Mouse (Mus musculus): ENCODE results near the gene Vps72. TPM values are rescaled to one million over a fixed set of nuclear protein-coding genes. Genes with fewer than 3 reads are reported as not detected.
A peak's percentile ranks its signal among the peaks of the same experiment; 100 is the strongest.

The Vps72 gene
- polyA plus RNA-seq, 1 experiment from 2014 or later, result 39.2 TPM

GRCm38 (mm10) chr3:95153874-95154273, 43.1 kb downstream of the Vps72 start:
- Histone ChIP-seq H3K36me3 (no peaks in the 10 kb centered on the region), H3K9ac (no peak overlapping the region), H3K4me2 (no peak overlapping the region), H3K4me3 (replicated peaks) (no peak overlapping the region), H3K27ac (no peak overlapping the region), H3K9me3 (replicated peaks) (no peaks in the 10 kb centered on the region), H3K4me1 (replicated peaks) (no peaks in the 10 kb centered on the region), H3K27me3 (peaks cover 2% of the 10 kb centered on the region)
- DNase-seq (peak; percentile 51), ATAC-seq (ENCODE audit: low read depth) (0 out of 2 replicates have a peak, but pooled peaks have one; percentile 36)
- 31% methylated on average over 4 of the region's 4 CpGs for WGBS (ENCODE audit: insufficient replicate concordance)

GRCm38 (mm10) chr3:95159511-95159986, 48.7 kb downstream of the Vps72 start:
- no peak for DNase-seq
- H3K27me3 ChIP-seq, result peaks cover 52% of the 10 kb centered on the region
- no peak overlapping the region for H3K27ac ChIP-seq

GRCm38 (mm10) chr3:95159987-95160963, 49.5 kb downstream of the Vps72 start, which contains the start of gene Sema6c:
Gene Sema6c (plus strand): TSS chr3:95160457.
- H3K36me3 ChIP-seq, result no peaks in the 10 kb centered on the region
- ATAC-seq (ENCODE audit: low read depth), result peak; percentile 98
- DNase-seq, result peak; percentile 83
- peaks cover 32% of the 10 kb centered on the region for H3K4me1 ChIP-seq (replicated peaks)
- peak within 1 kb of the TSS; percentile 67 for H3K9ac ChIP-seq
- peak within 1 kb of the TSS; percentile 95 for H3K4me2 ChIP-seq
- no peak within 1 kb of the TSS for H3K27ac ChIP-seq
- H3K9me3 ChIP-seq (replicated peaks), result no peaks in the 10 kb centered on the region
- H3K27me3 ChIP-seq, result peaks cover 54% of the 10 kb centered on the region
- H3K4me3 ChIP-seq (replicated peaks), result peak within 1 kb of the TSS; percentile 68
- WGBS (ENCODE audit: insufficient replicate concordance), result under 1% methylated on average over 66 of the region's 66 CpGs

More at GRCm38 (mm10) chr3:95159511-95159986, 48.7 kb downstream of the Vps72 start:
- H3K4me3 ChIP-seq (replicated peaks), result peak overlapping the region; percentile 68
- no peak for ATAC-seq (ENCODE audit: low read depth)
- no peaks in the 10 kb centered on the region for H3K36me3 ChIP-seq
- H3K9me3 ChIP-seq (replicated peaks), result no peaks in the 10 kb centered on the region
- H3K9ac ChIP-seq, result peak overlapping the region; percentile 63
- peak overlapping the region; percentile 95 for H3K4me2 ChIP-seq
- 9% methylated on average over 8 of the region's 8 CpGs for WGBS (ENCODE audit: insufficient replicate concordance)
- H3K4me1 ChIP-seq (replicated peaks), result peaks cover 28% of the 10 kb centered on the region

- H3K4me2 ChIP-seq, result peak overlapping the region; percentile 95
- no peaks in the 10 kb centered on the region for H3K36me3 ChIP-seq
- peak overlapping the region; percentile 68 for H3K4me3 ChIP-seq (replicated peaks)
- DNase-seq (no peak), ATAC-seq (ENCODE audit: low read depth) (no peak)
- peaks cover 32% of the 10 kb centered on the region for H3K4me1 ChIP-seq (replicated peaks)
- peaks cover 54% of the 10 kb centered on the region for H3K27me3 ChIP-seq
- H3K27ac ChIP-seq, result no peak overlapping the region
- no peaks in the 10 kb centered on the region for H3K9me3 ChIP-seq (replicated peaks)
- 4% methylated on average over 30 of the region's 30 CpGs for WGBS (ENCODE audit: insufficient replicate concordance)
- H3K9ac ChIP-seq, result peak overlapping the region; percentile 67
These were observed 50.3 kb downstream of the Vps72 start for GRCm38 (mm10) chr3:95161041-95161551.

- peaks cover 56% of the 10 kb centered on the region for H3K27me3 ChIP-seq
- H3K4me1 ChIP-seq (replicated peaks), result peaks cover 32% of the 10 kb centered on the region
- H3K4me3 ChIP-seq (replicated peaks), result peak overlapping the region; percentile 68
- H3K27ac ChIP-seq, result no peak overlapping the region
- H3K9me3 ChIP-seq (replicated peaks), result no peaks in the 10 kb centered on the region
- DNase-seq, result no peak
- H3K36me3 ChIP-seq, result no peaks in the 10 kb centered on the region
- H3K4me2 ChIP-seq, result peak overlapping the region; percentile 95
- ATAC-seq (ENCODE audit: low read depth), result no peak
- H3K9ac ChIP-seq, result peak overlapping the region; percentile 6; the same call in 1 of the 2 replicates
- WGBS (ENCODE audit: insufficient replicate concordance), result 13% methylated on average over 9 of the region's 9 CpGs
These were observed 51.0 kb downstream of the Vps72 start for GRCm38 (mm10) chr3:95161618-95162344.

DNA sequence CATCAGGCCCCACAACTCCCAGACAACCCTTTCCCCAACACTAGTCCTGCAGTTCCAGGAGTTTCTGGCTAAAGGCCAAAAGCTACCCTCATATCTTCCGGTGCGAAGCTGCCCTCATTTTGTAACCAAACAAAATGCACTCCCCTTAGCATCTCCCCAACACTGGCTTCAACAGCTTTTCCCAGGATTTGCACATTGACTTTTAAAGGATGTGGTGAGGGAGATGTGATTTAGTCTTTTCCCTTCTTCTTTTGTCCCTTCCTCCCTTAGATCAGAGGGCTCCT, 51.5 kb downstream of the Vps72 start:
- peaks cover 32% of the 10 kb centered on the region for H3K4me1 ChIP-seq (replicated peaks)
- ATAC-seq (ENCODE audit: low read depth) (no peak), DNase-seq (no peak)
- H3K4me2 ChIP-seq, result no peak overlapping the region
- WGBS (ENCODE audit: insufficient replicate concordance), result 60% methylated on average over 2 of the region's 2 CpGs
- H3K27me3 ChIP-seq, result peaks cover 61% of the 10 kb centered on the region
- H3K9me3 ChIP-seq (replicated peaks), result no peaks in the 10 kb centered on the region
- H3K4me3 ChIP-seq (replicated peaks), result no peak overlapping the region
- no peak overlapping the region for H3K27ac ChIP-seq
- no peaks in the 10 kb centered on the region for H3K36me3 ChIP-seq
- H3K9ac ChIP-seq, result no peak overlapping the region

DNA sequence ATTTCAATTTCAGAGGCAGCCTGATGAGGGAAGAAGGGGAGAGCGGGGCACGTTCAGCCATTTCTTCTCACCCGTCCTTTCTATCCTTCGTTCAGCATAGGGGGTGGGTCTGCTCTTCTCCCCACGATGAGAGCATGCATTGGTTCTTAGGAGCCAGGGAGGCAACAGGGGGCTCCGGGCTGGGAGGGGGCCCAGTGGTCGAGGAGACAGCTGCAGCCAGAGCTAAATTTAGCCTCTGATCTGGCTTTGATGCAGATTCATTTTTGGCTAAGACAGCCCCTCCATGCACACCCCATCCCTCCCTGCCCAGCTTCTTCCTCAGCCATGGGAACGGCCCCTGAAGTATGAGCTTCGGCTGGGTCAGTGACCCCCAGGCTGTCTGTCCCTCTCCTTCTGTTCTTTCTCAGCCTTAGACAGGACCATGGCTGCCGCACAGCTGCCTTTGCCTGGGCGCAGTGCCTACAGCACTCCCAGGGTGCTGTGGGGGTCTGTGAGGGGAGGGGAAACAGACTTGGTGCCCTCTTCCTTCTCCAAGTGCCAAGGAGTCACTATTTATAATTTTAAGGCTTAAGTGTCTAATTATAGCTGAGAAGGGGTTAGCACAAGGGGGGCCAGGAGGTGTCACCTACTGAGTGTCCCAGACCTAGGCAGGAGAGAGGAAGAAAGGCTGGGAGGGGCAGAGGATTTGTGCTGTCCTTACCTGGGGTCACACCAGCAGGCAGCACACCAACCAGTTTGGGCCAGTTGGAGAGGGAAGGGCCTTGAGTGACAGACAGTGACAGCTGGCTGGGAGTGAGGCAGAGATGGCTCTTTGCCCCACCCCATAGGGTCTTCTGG, 52.8 kb downstream of the Vps72 start:
- WGBS (ENCODE audit: insufficient replicate concordance), result 63% methylated on average over 11 of the region's 11 CpGs
- Histone ChIP-seq H3K27ac (no peak overlapping the region), H3K36me3 (no peaks in the 10 kb centered on the region), H3K4me1 (replicated peaks) (peaks cover 32% of the 10 kb centered on the region), H3K4me3 (replicated peaks) (no peak overlapping the region), H3K9ac (no peak overlapping the region), H3K9me3 (replicated peaks) (no peaks in the 10 kb centered on the region), H3K27me3 (peaks cover 74% of the 10 kb centered on the region), H3K4me2 (no peak overlapping the region)
- no peak for ATAC-seq (ENCODE audit: low read depth)
- DNase-seq, result no peak

GRCm38 (mm10) chr3:95164256-95164550, 53.4 kb downstream of the Vps72 start:
- H3K9ac ChIP-seq, result no peak overlapping the region
- no peak overlapping the region for H3K27ac ChIP-seq
- H3K4me1 ChIP-seq (replicated peaks), result peaks cover 30% of the 10 kb centered on the region
- no peak for ATAC-seq (ENCODE audit: low read depth)
- WGBS (ENCODE audit: insufficient replicate concordance), result 55% methylated on average over 5 of the region's 5 CpGs
- no peak overlapping the region for H3K4me2 ChIP-seq
- H3K27me3 ChIP-seq, result peaks cover 73% of the 10 kb centered on the region
- no peaks in the 10 kb centered on the region for H3K36me3 ChIP-seq
- no peaks in the 10 kb centered on the region for H3K9me3 ChIP-seq (replicated peaks)
- H3K4me3 ChIP-seq (replicated peaks), result no peak overlapping the region
- no peak for DNase-seq

GRCm38 (mm10) chr3:95164840-95165239, 54.0 kb downstream of the Vps72 start:
- H3K9ac ChIP-seq, result no peak overlapping the region
- H3K36me3 ChIP-seq, result no peaks in the 10 kb centered on the region
- DNase-seq (no peak), ATAC-seq (ENCODE audit: low read depth) (no peak)
- peaks cover 75% of the 10 kb centered on the region for H3K27me3 ChIP-seq
- no peaks in the 10 kb centered on the region for H3K9me3 ChIP-seq (replicated peaks)
- no peak overlapping the region for H3K27ac ChIP-seq
- H3K4me1 ChIP-seq (replicated peaks), result peaks cover 23% of the 10 kb centered on the region
- no peak overlapping the region for H3K4me3 ChIP-seq (replicated peaks)
- H3K4me2 ChIP-seq, result no peak overlapping the region
- WGBS (ENCODE audit: insufficient replicate concordance), result 28% methylated on average over 5 of the region's 5 CpGs

DNA sequence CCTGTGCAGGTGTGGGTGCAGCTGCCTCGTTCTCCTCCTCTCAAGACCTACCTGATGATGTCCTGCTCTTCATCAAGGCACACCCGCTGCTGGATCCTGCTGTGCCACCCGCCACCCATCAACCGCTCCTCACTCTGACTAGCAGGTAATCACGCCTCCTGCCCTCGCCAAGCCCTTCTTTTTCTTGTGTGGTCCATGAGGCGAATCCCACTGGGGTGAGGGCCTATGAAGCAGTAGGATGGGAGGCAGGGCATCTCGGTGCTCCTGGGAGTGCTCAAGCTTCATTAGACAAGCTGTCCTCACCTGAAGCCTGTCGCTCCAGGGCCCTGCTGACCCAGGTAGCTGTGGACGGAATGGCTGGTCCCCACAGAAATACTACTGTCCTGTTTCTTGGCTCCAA, 59.2 kb downstream of the Vps72 start:
- 78% methylated on average over 10 of the region's 10 CpGs for WGBS (ENCODE audit: insufficient replicate concordance)
- no peak overlapping the region for H3K27ac ChIP-seq
- ATAC-seq (ENCODE audit: low read depth) (no peak), DNase-seq (no peak)
- no peak overlapping the region for H3K9ac ChIP-seq
- no peaks in the 10 kb centered on the region for H3K36me3 ChIP-seq
- peaks cover 82% of the 10 kb centered on the region for H3K27me3 ChIP-seq
- H3K9me3 ChIP-seq (replicated peaks), result no peaks in the 10 kb centered on the region
- H3K4me3 ChIP-seq (replicated peaks), result no peak overlapping the region
- no peak overlapping the region for H3K4me2 ChIP-seq
- peaks cover 11% of the 10 kb centered on the region for H3K4me1 ChIP-seq (replicated peaks)

DNA sequence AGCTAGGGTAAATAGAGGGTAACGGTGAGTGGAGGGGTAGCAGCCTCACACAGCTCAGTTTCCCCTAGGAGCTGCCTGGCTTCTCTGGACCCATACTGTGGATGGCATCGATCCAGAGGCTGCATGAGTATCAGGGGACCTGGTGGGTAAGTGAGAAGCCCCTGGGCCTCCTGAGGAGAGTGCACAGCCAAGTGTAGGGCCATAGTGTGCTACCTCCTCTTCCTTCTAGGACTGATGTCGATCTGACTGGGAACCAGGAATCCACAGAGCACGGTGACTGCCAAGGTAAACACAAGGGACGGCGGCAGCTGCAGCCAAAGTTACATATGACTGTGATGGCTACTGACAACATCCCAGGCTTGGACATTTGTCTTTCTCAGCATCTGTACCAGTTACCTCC, 60.3 kb downstream of the Vps72 start:
- Histone ChIP-seq H3K27me3 (peaks cover 90% of the 10 kb centered on the region), H3K27ac (no peak overlapping the region), H3K4me1 (replicated peaks) (peaks cover 11% of the 10 kb centered on the region), H3K4me3 (replicated peaks) (no peak overlapping the region), H3K4me2 (no peak overlapping the region), H3K9ac (no peak overlapping the region), H3K36me3 (no peaks in the 10 kb centered on the region), H3K9me3 (replicated peaks) (no peaks in the 10 kb centered on the region)
- 79% methylated on average over 6 of the region's 6 CpGs for WGBS (ENCODE audit: insufficient replicate concordance)
- no peak for ATAC-seq (ENCODE audit: low read depth)
- DNase-seq, result no peak

Measured in liver, embryonic 13.5 days (tissue).